Mouse (Mus musculus): Measurements from ENCODE around the gene Plpp3.

Gene Plpp3

GRCm38 (mm10) chr4:105220849-105221248, 63.7 kb downstream of the Plpp3 start:
- DNase-seq (ENCODE audit: low spot score): no peak

- no peak for DNase-seq (ENCODE audit: low spot score)
Observed at GRCm38 (mm10) chr4:105221256-105221840, 64.2 kb downstream of the Plpp3 start.

- no peak for DNase-seq (ENCODE audit: low spot score)
Observed at GRCm38 (mm10) chr4:105223101-105223924, 66.2 kb downstream of the Plpp3 start.

GRCm38 (mm10) chr4:105223925-105224300, 66.8 kb downstream of the Plpp3 start:
- no peak for DNase-seq (ENCODE audit: low spot score)

GRCm38 (mm10) chr4:105225512-105225911, 68.4 kb downstream of the Plpp3 start:
- DNase-seq (ENCODE audit: low spot score): no peak

GRCm38 (mm10) chr4:105226351-105226750, 69.2 kb downstream of the Plpp3 start:
- no peak for DNase-seq (ENCODE audit: low spot score)

GRCm38 (mm10) chr4:105230127-105230526, 73.0 kb downstream of the Plpp3 start:
- DNase-seq (ENCODE audit: low spot score): no peak

GRCm38 (mm10) chr4:105240233-105240632, 83.1 kb downstream of the Plpp3 start:
- no peak for DNase-seq (ENCODE audit: low spot score)

GRCm38 (mm10) chr4:105244931-105245330, 87.8 kb downstream of the Plpp3 start:
- DNase-seq (ENCODE audit: low spot score): no peak

- no peak for DNase-seq (ENCODE audit: low spot score)
Observed at GRCm38 (mm10) chr4:105245479-105245944, 88.4 kb downstream of the Plpp3 start.

GRCm38 (mm10) chr4:105246331-105246730, 89.2 kb downstream of the Plpp3 start:
- DNase-seq (ENCODE audit: low spot score): no peak

- DNase-seq (ENCODE audit: low spot score): no peak
Observed at GRCm38 (mm10) chr4:105248161-105248560, 91.0 kb downstream of the Plpp3 start.

- DNase-seq (ENCODE audit: low spot score): no peak
Observed at GRCm38 (mm10) chr4:105249283-105249682, 92.1 kb downstream of the Plpp3 start.

- no peak for DNase-seq (ENCODE audit: low spot score)
Observed at GRCm38 (mm10) chr4:105250946-105251345, 93.8 kb downstream of the Plpp3 start.

GRCm38 (mm10) chr4:105252044-105252443, 94.9 kb downstream of the Plpp3 start:
- DNase-seq (ENCODE audit: low spot score): no peak

GRCm38 (mm10) chr4:105252571-105253200, 95.5 kb downstream of the Plpp3 start:
- DNase-seq (ENCODE audit: low spot score): no peak

GRCm38 (mm10) chr4:105253453-105254341, 96.5 kb downstream of the Plpp3 start:
- DNase-seq (ENCODE audit: low spot score): no peak

- no peak for DNase-seq (ENCODE audit: low spot score)
Observed at GRCm38 (mm10) chr4:105254365-105254764, 97.2 kb downstream of the Plpp3 start.

- DNase-seq (ENCODE audit: low spot score): no peak
Observed at GRCm38 (mm10) chr4:105255185-105255584, 98.0 kb downstream of the Plpp3 start.

- DNase-seq (ENCODE audit: low spot score): no peak
Observed at GRCm38 (mm10) chr4:105257667-105258560, 100.8 kb downstream of the Plpp3 start.

GRCm38 (mm10) chr4:105260385-105260784, 103.2 kb downstream of the Plpp3 start:
- DNase-seq (ENCODE audit: low spot score): no peak

Measured in T-cell, adult 2 months (primary cell).